Mouse (Mus musculus) megakaryocyte, embryonic 14.5 days (primary cell): Measurements from ENCODE around the gene Nlrc4. TPM values are rescaled to one million over a fixed set of nuclear protein-coding genes. Genes with fewer than 3 reads are reported as not detected.
A peak's percentile ranks its signal among the peaks of the same experiment; 100 is the strongest.

Experiments
- H3K27me3 ChIP-seq: replicated peaks from 2 replicates; pipeline ENCODE3; 2012; ENCODE audit warnings: inconsistent platforms
- H3K36me3 ChIP-seq: replicated peaks from 2 replicates; pipeline ENCODE3; 2012; ENCODE audit warnings: low read length, inconsistent platforms, mixed read lengths
- H3K4me1 ChIP-seq: 2 replicates; pipeline ENCODE4 v1.6.1; 2012; ENCODE audit warnings: inconsistent platforms
- H3K4me3 ChIP-seq: replicated peaks from 2 replicates; pipeline ENCODE3; 2012; ENCODE audit warnings: moderate library complexity, mild to moderate bottlenecking, inconsistent platforms
- H3K9me3 ChIP-seq: 2 replicates; pipeline ENCODE4 v1.6.1; 2012; ENCODE audit warnings: inconsistent platforms
- FLI1 ChIP-seq: IDR thresholded peaks from 2 replicates; pipeline ENCODE4 v1.6.1; 2012; ENCODE audit warnings: low read length, inconsistent platforms, mixed read lengths
- GATA1 ChIP-seq: IDR thresholded peaks from 3 replicates; pipeline ENCODE4 v1.6.1; 2012; ENCODE audit warnings: mixed read lengths, low read length, inconsistent platforms, borderline replicate concordance
- polyA plus RNA-seq: library from polyadenylated mRNA; stranded (reverse); fragments of >175 nt; gene quantifications from 2 replicates; pipeline ENCODE4 v1.2.3, GENCODE M21; 2012; ENCODE audit warnings: low replicate concordance; ENCODE audit not compliant: insufficient read depth

Nlrc4 gene
- polyA plus RNA-seq, 1 experiment: 0.43 TPM

DNA sequence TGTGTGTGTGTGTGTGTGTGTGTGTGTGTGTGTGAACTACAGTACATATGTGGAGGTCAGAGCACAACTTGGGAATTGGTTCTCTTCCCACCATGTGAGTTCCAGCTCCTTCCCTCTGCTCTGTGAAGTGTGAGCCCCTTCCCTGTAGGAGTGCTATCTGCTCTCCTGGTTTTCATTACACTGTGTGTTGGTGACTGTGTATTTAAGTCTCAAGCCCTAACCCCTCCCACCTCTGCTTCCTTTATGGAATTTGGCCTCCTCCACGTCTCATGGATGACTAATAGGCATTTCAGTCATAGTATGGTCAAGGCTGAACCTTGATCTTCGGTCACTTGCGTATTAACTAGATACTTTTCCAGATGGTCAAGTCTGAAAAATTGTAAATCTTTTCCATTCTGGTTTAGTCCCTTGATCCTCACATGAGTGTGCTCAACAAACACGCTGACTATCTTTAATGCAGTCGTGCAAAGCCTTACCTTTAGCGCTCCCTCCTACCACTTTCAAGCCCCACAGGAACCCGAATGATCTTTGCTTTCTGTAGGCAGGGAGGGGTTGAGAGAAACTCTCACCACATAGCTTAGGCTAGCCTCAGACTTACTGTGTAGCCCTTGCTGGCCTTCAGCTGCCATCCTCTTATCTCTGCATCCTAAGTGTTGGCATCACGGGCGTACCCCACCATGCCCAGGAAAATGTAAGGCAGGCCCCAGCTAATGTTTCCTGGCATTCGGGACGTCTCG is 56.3 kb downstream of the Nlrc4 start:
- Histone ChIP-seq H3K27me3 (no peaks in the 10 kb centered on the region), H3K36me3 (peaks cover 60% of the 10 kb centered on the region), H3K4me1 (no peaks in the 10 kb centered on the region; the same call in 1 of the 2 replicates), H3K4me3 (no peak overlapping the region), H3K9me3 (no peaks in the 10 kb centered on the region)
- no peak for TF ChIP-seq FLI1

DNA sequence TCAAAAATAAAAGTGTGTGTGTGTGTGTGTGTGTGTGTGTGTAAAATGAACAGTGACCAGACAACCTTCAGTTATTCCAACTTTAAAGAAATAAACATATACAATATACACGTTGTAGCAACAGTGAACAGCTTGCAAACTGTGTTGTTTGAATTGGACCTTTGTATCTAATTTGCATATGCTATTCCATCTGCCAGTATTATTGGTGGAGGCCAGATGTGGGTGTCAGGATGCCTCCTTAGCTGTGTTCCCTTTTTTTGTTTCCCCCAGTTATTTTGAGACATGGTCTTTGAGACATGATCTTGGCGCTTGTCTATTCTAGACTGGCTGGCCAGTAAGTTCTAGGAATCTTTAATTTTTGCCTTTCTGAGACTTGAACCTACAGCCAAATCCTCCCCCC is 61.8 kb downstream of the Nlrc4 start:
- no peaks in the 10 kb centered on the region for H3K27me3 ChIP-seq
- peaks cover 20% of the 10 kb centered on the region for H3K4me1 ChIP-seq
- H3K36me3 ChIP-seq: peaks cover 10% of the 10 kb centered on the region
- no peaks in the 10 kb centered on the region for H3K9me3 ChIP-seq
- no peak overlapping the region for H3K4me3 ChIP-seq
- TF ChIP-seq GATA1 (no peak), FLI1 (no peak)

GRCm38 (mm10) chr17:74396766-74397165 is 62.2 kb downstream of the Nlrc4 start:
- peaks cover 20% of the 10 kb centered on the region for H3K4me1 ChIP-seq
- H3K9me3 ChIP-seq: no peaks in the 10 kb centered on the region
- TF ChIP-seq GATA1: no peak
- no peak for TF ChIP-seq FLI1
- peak overlapping the region; percentile 83 for H3K4me3 ChIP-seq
- H3K36me3 ChIP-seq: peaks cover 6% of the 10 kb centered on the region
- no peaks in the 10 kb centered on the region for H3K27me3 ChIP-seq

DNA sequence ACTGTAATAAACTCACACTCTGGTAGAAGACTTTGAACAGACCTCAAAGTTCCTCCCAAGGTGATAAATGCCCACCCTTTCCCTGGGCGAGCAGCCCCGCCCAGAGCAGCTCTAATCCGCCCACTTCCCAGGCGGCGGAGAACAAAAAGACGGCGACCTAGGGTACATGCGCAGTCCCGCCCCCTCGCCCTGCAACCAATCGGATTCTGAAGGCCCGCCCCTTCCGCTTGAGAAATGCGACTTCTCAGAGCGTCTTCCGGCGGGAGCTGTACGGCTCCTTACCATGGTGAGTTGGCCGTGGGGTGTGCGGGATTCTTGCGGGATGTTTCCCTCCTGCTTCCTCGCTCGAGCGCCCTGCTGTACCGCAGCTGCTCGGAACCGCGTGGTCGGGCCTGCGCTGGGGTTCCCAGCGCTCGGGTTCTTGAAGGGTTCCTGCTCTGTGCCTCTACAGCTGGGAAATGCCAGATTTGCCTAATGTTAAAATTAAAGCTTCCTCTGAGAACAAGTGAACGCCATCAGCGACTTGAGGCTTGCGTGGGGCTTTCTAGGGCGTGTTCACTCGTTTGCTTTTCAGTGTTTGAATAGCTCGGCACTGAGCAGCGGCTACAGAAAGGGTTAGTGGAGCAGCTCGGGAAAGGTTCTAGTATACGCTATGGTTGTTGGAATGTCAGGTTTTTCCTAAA is 63.4 kb downstream of the Nlrc4 start, which contains the start of gene Slc30a6:
Gene Slc30a6 (plus strand): TSS at position 226 of the 683 bp plus-strand sequence.
- Histone ChIP-seq H3K27me3 (no peaks in the 10 kb centered on the region), H3K4me1 (peaks cover 20% of the 10 kb centered on the region), H3K36me3 (peaks cover 4% of the 10 kb centered on the region), H3K9me3 (no peaks in the 10 kb centered on the region), H3K4me3 (peak within 1 kb of the TSS; percentile 95)
- TF ChIP-seq GATA1 (no peak), FLI1 (no peak)

DNA sequence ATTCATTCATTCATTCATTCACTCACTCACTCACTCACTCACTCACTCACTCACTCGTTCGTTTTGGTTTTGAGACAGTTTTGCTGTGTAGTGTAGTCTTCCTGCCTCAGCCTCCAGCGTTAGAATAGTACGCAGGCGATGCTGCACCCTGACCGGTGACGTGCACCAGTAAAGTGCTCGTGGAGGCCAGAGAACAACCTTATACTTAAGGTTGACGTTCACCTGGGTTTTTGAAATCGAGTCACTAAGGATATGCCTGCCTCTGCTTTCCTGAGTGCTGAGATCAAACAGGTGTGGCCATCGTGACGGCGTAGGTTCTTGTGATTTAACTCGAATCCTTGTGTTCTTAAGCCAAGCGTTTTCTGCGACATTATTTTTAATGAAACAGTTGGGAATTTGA is 64.1 kb downstream of the Nlrc4 start:
- Histone ChIP-seq H3K4me1 (peaks cover 20% of the 10 kb centered on the region), H3K36me3 (peaks cover 4% of the 10 kb centered on the region), H3K9me3 (no peaks in the 10 kb centered on the region), H3K27me3 (no peaks in the 10 kb centered on the region), H3K4me3 (peak overlapping the region; percentile 95)
- TF ChIP-seq GATA1 (no peak), FLI1 (no peak)

- Histone ChIP-seq H3K4me3 (no peak overlapping the region), H3K27me3 (no peaks in the 10 kb centered on the region), H3K36me3 (peaks cover 4% of the 10 kb centered on the region), H3K4me1 (peaks cover 20% of the 10 kb centered on the region), H3K9me3 (no peaks in the 10 kb centered on the region)
- TF ChIP-seq GATA1: no peak
- no peak for TF ChIP-seq FLI1
These were observed 64.6 kb downstream of the Nlrc4 start for GRCm38 (mm10) chr17:74394381-74394780.

- H3K4me3 ChIP-seq: no peak overlapping the region
- H3K4me1 ChIP-seq: peaks cover 32% of the 10 kb centered on the region
- TF ChIP-seq FLI1 (no peak), GATA1 (no peak)
- H3K27me3 ChIP-seq: no peaks in the 10 kb centered on the region
- H3K36me3 ChIP-seq: peaks cover 39% of the 10 kb centered on the region
- no peaks in the 10 kb centered on the region for H3K9me3 ChIP-seq
These were observed 69.1 kb downstream of the Nlrc4 start for GRCm38 (mm10) chr17:74389847-74390246.

GRCm38 (mm10) chr17:74386657-74387056 is 72.3 kb downstream of the Nlrc4 start:
- Histone ChIP-seq H3K36me3 (peaks cover 70% of the 10 kb centered on the region), H3K27me3 (no peaks in the 10 kb centered on the region), H3K4me1 (peaks cover 28% of the 10 kb centered on the region), H3K4me3 (no peak overlapping the region), H3K9me3 (no peaks in the 10 kb centered on the region)
- TF ChIP-seq GATA1 (no peak), FLI1 (no peak)

- Histone ChIP-seq H3K4me3 (no peak overlapping the region), H3K36me3 (peaks cover 81% of the 10 kb centered on the region), H3K4me1 (no peaks in the 10 kb centered on the region; the same call in 1 of the 2 replicates), H3K9me3 (no peaks in the 10 kb centered on the region), H3K27me3 (no peaks in the 10 kb centered on the region)
- TF ChIP-seq FLI1 (no peak), GATA1 (no peak)
These were observed 82.0 kb downstream of the Nlrc4 start for GRCm38 (mm10) chr17:74376916-74377315.

Other genes with a start within 250 kb of the Nlrc4 start
- gene Memo1, start 163.6 kb downstream of the Nlrc4 start, polyA plus RNA-seq: 15.6 and 32.8 TPM in 2 replicates
- 7.4 and 93.3 TPM in 2 replicates for gene Dpy30, start 135.2 kb downstream of the Nlrc4 start, polyA plus RNA-seq
- 3.9 and 15.5 TPM in 2 replicates for gene Spast, start 120.2 kb downstream of the Nlrc4 start, polyA plus RNA-seq
- 1.3 TPM in 1 of 2 replicates, not detected in the other for gene Slc30a6, start 63.5 kb downstream of the Nlrc4 start, polyA plus RNA-seq
- gene Yipf4, start 30.4 kb upstream of the Nlrc4 start, polyA plus RNA-seq: 12.0 and 34.7 TPM in 2 replicates
- gene Birc6, start 69.2 kb upstream of the Nlrc4 start, polyA plus RNA-seq: 10.0 and 17.7 TPM in 2 replicates